Mouse (Mus musculus): ENCODE data around the gene Phf21a.
"Not testable (repeated sequence)": the region's sequence is repeated elsewhere in the genome, so short reads cannot be mapped to it uniquely, and the experiment has no call there.

Gene Phf21a

GRCm38 (mm10) chr2:92082196-92082595, 10.7 kb upstream of the Phf21a start:
- no peak for DNase-seq (ENCODE audit: low read depth, low spot score)

GRCm38 (mm10) chr2:92085721-92086120, 7.2 kb upstream of the Phf21a start:
- DNase-seq (ENCODE audit: low read depth, low spot score) = no peak

GRCm38 (mm10) chr2:92087065-92087464, 5.9 kb upstream of the Phf21a start:
- DNase-seq (ENCODE audit: low read depth, low spot score) = no peak

GRCm38 (mm10) chr2:92089782-92090181, 3.1 kb upstream of the Phf21a start:
- no peak for DNase-seq (ENCODE audit: low read depth, low spot score)

GRCm38 (mm10) chr2:92093503-92093902, 586 bp downstream of the Phf21a start:
- not testable (repeated sequence) for DNase-seq (ENCODE audit: low read depth, low spot score)

- no peak for DNase-seq (ENCODE audit: low read depth, low spot score)
Measured at GRCm38 (mm10) chr2:92094078-92094477, 1.2 kb downstream of the Phf21a start.

GRCm38 (mm10) chr2:92100768-92101167, 7.9 kb downstream of the Phf21a start:
- no peak for DNase-seq (ENCODE audit: low read depth, low spot score)

GRCm38 (mm10) chr2:92124523-92124922, 31.6 kb downstream of the Phf21a start:
- no peak for DNase-seq (ENCODE audit: low read depth, low spot score)

GRCm38 (mm10) chr2:92125330-92125729, 32.4 kb downstream of the Phf21a start:
- no peak for DNase-seq (ENCODE audit: low read depth, low spot score)

- no peak for DNase-seq (ENCODE audit: low read depth, low spot score)
Measured at GRCm38 (mm10) chr2:92130071-92130470, 37.2 kb downstream of the Phf21a start.

GRCm38 (mm10) chr2:92138736-92139135, 45.8 kb downstream of the Phf21a start:
- DNase-seq (ENCODE audit: low read depth, low spot score) = no peak

- DNase-seq (ENCODE audit: low read depth, low spot score) = peak; percentile 7
Measured at GRCm38 (mm10) chr2:92139365-92139764, 46.4 kb downstream of the Phf21a start.

- no peak for DNase-seq (ENCODE audit: low read depth, low spot score)
Measured at GRCm38 (mm10) chr2:92140383-92140782, 47.5 kb downstream of the Phf21a start.

- no peak for DNase-seq (ENCODE audit: low read depth, low spot score)
Measured at GRCm38 (mm10) chr2:92141073-92141472, 48.2 kb downstream of the Phf21a start.

GRCm38 (mm10) chr2:92143932-92144331, 51.0 kb downstream of the Phf21a start:
- DNase-seq (ENCODE audit: low read depth, low spot score) = no peak

- not testable (repeated sequence) for DNase-seq (ENCODE audit: low read depth, low spot score)
Measured at GRCm38 (mm10) chr2:92147925-92148750, 55.2 kb downstream of the Phf21a start.

GRCm38 (mm10) chr2:92164291-92164690, 71.4 kb downstream of the Phf21a start:
- no peak for DNase-seq (ENCODE audit: low read depth, low spot score)

GRCm38 (mm10) chr2:92166950-92167349, 74.0 kb downstream of the Phf21a start:
- DNase-seq (ENCODE audit: low read depth, low spot score) = no peak

GRCm38 (mm10) chr2:92171046-92171643, 78.2 kb downstream of the Phf21a start:
- no peak for DNase-seq (ENCODE audit: low read depth, low spot score)

- DNase-seq (ENCODE audit: low read depth, low spot score) = no peak
Measured at GRCm38 (mm10) chr2:92172300-92172699, 79.4 kb downstream of the Phf21a start.

GRCm38 (mm10) chr2:92173186-92173585, 80.3 kb downstream of the Phf21a start:
- no peak for DNase-seq (ENCODE audit: low read depth, low spot score)

- DNase-seq (ENCODE audit: low read depth, low spot score) = no peak
Measured at GRCm38 (mm10) chr2:92174265-92174664, 81.3 kb downstream of the Phf21a start.

GRCm38 (mm10) chr2:92175002-92175401, 82.1 kb downstream of the Phf21a start:
- DNase-seq (ENCODE audit: low read depth, low spot score) = no peak

All from skeletal muscle tissue, adult 2 months (tissue).